Mouse (Mus musculus) heart, adult 2 months (tissue): ENCODE data around the gene Hlf.

Source experiments
- CTCF ChIP-seq: fragments of 200-600 bp; IDR thresholded peaks from 2 replicates; pipeline ENCODE4 v1.8.1; 2022; ENCODE audit warnings: antibody characterized with exemption, mild to moderate bottlenecking, moderate library complexity
- EP300 ChIP-seq: fragments of 200-500 bp; IDR thresholded peaks from 2 replicates; pipeline ENCODE4 v1.6.1; 2011; ENCODE audit warnings: low read depth, low read length, control low read depth; ENCODE audit not compliant: insufficient read depth
- POLR2A ChIP-seq: fragments of 200-500 bp; IDR thresholded peaks from 2 replicates; pipeline ENCODE4 v1.6.1; 2011; ENCODE audit warnings: mild to moderate bottlenecking, low read depth, low read length, control low read depth; ENCODE audit not compliant: insufficient read depth

GRCm38 (mm10) chr11:90380131-90380685 lies 10.5 kb downstream of the Hlf start:
- no peak for TF ChIP-seq CTCF
- TF ChIP-seq POLR2A: no peak
- no peak for TF ChIP-seq EP300
